Mouse (Mus musculus): ENCODE results near the gene Ubb.

- TF ChIP-seq POLR2A (IDR thresholded peaks at IDR 0.05; ENCODE audit: borderline replicate concordance, extremely low read depth, insufficient read depth, insufficient read length, poor library complexity, severe bottlenecking) (no peak), CTCF (IDR thresholded peaks at IDR 0.05; ENCODE audit: borderline replicate concordance, extremely low read depth, insufficient read depth, insufficient read length) (no peak)
Observed at GRCm38 (mm10) chr11:62587034-62587433, 36.1 kb downstream of the Ubb start.

Data from brain, embryonic 14.5 days (tissue).